Mouse (Mus musculus) olfactory bulb, adult 2 months (tissue): ENCODE measurements around the gene Tenm3. TPM values are rescaled to one million over a fixed set of nuclear protein-coding genes. Genes with fewer than 3 reads are reported as not detected.

Source experiments
- H3K27ac ChIP-seq: fragments of 200-500 bp; 2 replicates; pipeline ENCODE4 v1.5.1; 2012; ENCODE audit warnings: low read depth, low read length; ENCODE audit not compliant: insufficient read depth
- H3K4me1 ChIP-seq: fragments of 200-500 bp; 2 replicates; pipeline ENCODE4 v1.6.1; 2012; ENCODE audit warnings: low read length; ENCODE audit not compliant: control insufficient read depth, insufficient read depth
- H3K4me3 ChIP-seq: fragments of 200-500 bp; 2 replicates; pipeline ENCODE4 v1.5.1; 2012; ENCODE audit warnings: mild to moderate bottlenecking, low read depth, low read length, moderate library complexity; ENCODE audit not compliant: insufficient read depth
- CTCF ChIP-seq: fragments of 200-500 bp; IDR thresholded peaks from 2 replicates; pipeline ENCODE4 v1.5.1; 2012; ENCODE audit warnings: low read depth, mild to moderate bottlenecking, low read length, moderate library complexity; ENCODE audit not compliant: insufficient read depth
- POLR2A ChIP-seq: fragments of 200-500 bp; IDR thresholded peaks from 2 replicates; pipeline ENCODE4 v1.6.1; 2012; ENCODE audit warnings: mild to moderate bottlenecking, low read depth, low read length, moderate library complexity; ENCODE audit not compliant: insufficient read depth
- WGBS: fragments of 180-500 bp; shearing (Covaris S2); methylation state at CpG from one replicate; pipeline ENCODE4 v1.1.7; 2018; 5-methylcytosine and 5-hydroxymethylcytosine counted together
- polyA plus RNA-seq: library from polyadenylated mRNA; stranded (reverse); fragments of >200 nt; gene quantifications from 2 replicates; pipeline ENCODE4 v1.2.4, GENCODE M21; 2012; ENCODE audit warnings: low replicate concordance; ENCODE audit not compliant: missing spikeins, insufficient read depth, insufficient read length

Gene Tenm3
- polyA plus RNA-seq, 1 experiment = 52.2 TPM

GRCm38 (mm10) chr8:48572345-48572744 is 271.4 kb downstream of the Tenm3 start:
- Histone ChIP-seq H3K4me3 (no peak overlapping the region), H3K27ac (no peak overlapping the region), H3K4me1 (0 out of 2 replicates have a peak, but pooled peaks cover 3% of the 10 kb centered on the region)
- WGBS = 98% methylated on average over 2 of the region's 2 CpGs
- TF ChIP-seq CTCF (no peak), POLR2A (no peak)

DNA sequence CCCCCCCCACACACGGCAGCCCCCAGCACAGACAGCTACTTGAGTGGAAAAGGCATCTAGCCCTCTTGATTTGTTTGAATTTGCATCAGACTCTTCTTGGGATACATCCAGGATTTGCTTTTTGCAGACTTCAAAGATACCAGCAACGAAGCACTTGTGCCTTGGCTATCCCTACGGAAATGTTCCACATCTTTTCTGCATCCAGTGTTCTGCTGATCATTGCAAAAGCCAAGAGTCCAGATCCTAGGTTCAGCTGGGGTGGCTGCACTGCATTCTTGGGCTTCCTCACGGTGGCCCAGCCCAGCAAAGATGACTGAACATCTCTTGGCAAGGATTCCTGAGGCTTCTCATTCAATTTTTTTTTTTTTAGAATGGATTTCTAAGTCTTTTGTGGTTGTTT is 275.1 kb downstream of the Tenm3 start:
- no peak for TF ChIP-seq POLR2A
- TF ChIP-seq CTCF = no peak
- no peak overlapping the region for H3K4me3 ChIP-seq
- H3K27ac ChIP-seq = no peak overlapping the region
- H3K4me1 ChIP-seq = 0 out of 2 replicates have a peak, but pooled peaks cover 3% of the 10 kb centered on the region
- 52% methylated on average over 4 of the region's 4 CpGs for WGBS

DNA sequence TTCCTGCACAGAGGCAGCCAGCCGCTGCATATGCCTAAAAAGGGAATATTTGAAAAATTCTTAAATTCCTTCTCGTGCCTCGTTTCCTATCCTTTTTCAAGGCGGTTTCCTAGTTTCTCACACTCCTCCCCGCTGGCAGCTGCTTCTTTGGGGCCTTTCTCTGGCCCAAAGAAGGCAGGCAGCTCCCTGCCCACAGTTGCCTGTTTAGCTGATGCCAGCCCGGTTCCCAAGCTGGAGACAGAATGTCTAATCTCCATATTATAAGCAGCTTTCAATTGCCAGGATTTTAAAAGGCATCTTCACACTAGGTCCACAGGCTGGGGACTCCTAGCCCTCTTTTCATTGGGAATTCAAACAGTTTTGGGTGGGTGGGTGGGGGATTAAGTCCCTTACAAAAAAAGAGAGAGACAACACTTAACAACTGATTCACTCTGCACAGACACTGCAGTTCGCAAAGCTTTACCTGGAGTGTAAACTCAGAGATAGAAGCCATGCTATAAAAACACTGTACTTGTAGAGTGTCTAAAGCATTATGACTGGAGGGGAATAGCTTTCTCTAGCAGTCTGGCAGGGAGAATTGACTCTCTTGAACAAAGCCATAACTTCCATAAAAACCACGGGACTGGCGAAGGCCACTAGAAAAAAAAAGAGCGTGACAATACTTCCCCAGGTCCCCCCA is 275.7 kb downstream of the Tenm3 start:
- 0 out of 2 replicates have a peak, but pooled peaks cover 3% of the 10 kb centered on the region for H3K4me1 ChIP-seq
- H3K27ac ChIP-seq = no peak overlapping the region
- no peak overlapping the region for H3K4me3 ChIP-seq
- TF ChIP-seq CTCF = no peak
- TF ChIP-seq POLR2A = no peak
- 50% methylated on average over 10 of the region's 10 CpGs for WGBS

GRCm38 (mm10) chr8:48560227-48560626 is 283.5 kb downstream of the Tenm3 start:
- H3K4me1 ChIP-seq = no peaks in the 10 kb centered on the region
- TF ChIP-seq POLR2A = no peak
- TF ChIP-seq CTCF = no peak
- H3K4me3 ChIP-seq = no peak overlapping the region
- WGBS = 87% methylated on average over 9 of the region's 9 CpGs
- H3K27ac ChIP-seq = no peak overlapping the region

GRCm38 (mm10) chr8:48555546-48556141 is 288.1 kb downstream of the Tenm3 start:
- under 1% methylated on average over 55 of the region's 55 CpGs for WGBS
- no peaks in the 10 kb centered on the region for H3K4me1 ChIP-seq
- TF ChIP-seq POLR2A (no peak), CTCF (no peak)
- peak overlapping the region; percentile 22; the same call in 1 of the 2 replicates for H3K27ac ChIP-seq
- H3K4me3 ChIP-seq = peak overlapping the region; percentile 73

- WGBS = under 1% methylated on average over 86 of the region's 86 CpGs
- H3K4me3 ChIP-seq = peak overlapping the region; percentile 73
- peak overlapping the region; percentile 22; the same call in 1 of the 2 replicates for H3K27ac ChIP-seq
- H3K4me1 ChIP-seq = no peaks in the 10 kb centered on the region
- TF ChIP-seq POLR2A = no peak
- no peak for TF ChIP-seq CTCF
Observed at GRCm38 (mm10) chr8:48554762-48555545, 288.8 kb downstream of the Tenm3 start.

DNA sequence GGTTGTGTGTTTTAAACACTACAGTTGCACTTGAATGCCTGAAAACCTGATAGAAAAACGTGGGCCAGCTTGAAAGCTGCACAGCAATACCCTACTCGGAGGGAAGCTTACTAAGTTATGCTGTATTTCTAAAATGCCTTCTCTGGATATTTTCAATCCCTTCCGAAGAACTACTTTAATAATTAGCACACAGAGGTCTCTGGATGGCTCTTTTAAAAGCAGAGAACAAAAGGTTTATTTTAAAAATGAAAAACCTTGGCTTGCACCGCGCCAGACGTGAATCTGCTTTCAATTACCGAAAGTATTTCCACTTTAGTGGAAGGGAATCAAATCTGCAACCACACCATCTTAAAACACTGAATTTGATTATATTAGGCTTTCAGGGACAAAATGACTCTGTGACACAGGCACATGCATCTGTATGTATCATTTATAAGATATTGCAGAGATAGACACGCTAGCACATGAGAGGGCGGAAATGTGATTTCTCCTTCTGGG is 289.9 kb downstream of the Tenm3 start:
- no peaks in the 10 kb centered on the region for H3K4me1 ChIP-seq
- 9% methylated on average over 9 of the region's 9 CpGs for WGBS
- no peak overlapping the region for H3K4me3 ChIP-seq
- TF ChIP-seq POLR2A (no peak), CTCF (no peak)
- H3K27ac ChIP-seq = no peak overlapping the region

DNA sequence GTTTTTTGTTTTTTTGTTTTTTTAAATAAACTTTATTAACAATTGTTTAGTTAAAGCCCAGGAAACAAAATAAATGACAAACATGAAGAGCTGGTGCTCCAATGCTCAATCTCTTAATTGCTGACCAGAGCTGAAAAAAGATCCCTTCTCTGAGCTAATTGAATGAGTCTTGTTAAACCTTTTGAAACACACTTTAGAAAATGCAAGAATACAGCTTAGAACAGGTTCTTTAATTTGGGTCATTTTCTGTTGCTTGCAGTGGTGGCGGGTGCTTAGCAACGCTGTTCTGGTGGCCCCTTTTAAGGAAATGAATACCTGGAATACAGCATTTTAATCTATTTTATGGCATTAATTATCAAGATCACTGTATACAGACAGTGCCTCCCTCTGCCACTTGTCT is 291.4 kb downstream of the Tenm3 start:
- Histone ChIP-seq H3K4me3 (no peak overlapping the region), H3K27ac (no peak overlapping the region), H3K4me1 (no peaks in the 10 kb centered on the region)
- WGBS = 80% methylated on average over 2 of the region's 2 CpGs
- TF ChIP-seq POLR2A (no peak), CTCF (no peak)

DNA sequence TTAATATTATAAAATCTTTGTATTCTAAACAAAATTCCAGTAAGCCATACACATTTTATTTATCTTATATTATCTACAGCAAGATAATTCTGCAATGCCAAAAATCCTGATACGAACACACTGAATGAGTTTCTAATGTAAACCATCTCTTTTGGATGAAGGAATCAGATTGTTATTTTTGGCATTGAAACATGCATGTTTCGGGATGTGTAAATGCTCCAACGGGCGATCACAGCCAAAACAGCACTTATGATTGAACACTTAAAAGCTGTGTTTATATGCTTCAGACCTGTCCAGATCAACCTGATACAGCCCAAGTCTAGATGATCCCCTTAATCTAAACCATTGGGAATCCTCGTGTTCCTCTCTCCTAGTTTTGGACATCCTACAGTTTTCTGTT is 292.4 kb downstream of the Tenm3 start:
- 73% methylated on average over 5 of the region's 5 CpGs for WGBS

GRCm38 (mm10) chr8:48548908-48549307 is 294.8 kb downstream of the Tenm3 start:
- 89% methylated on average over 9 of the region's 9 CpGs for WGBS
- no peak overlapping the region for H3K4me3 ChIP-seq
- TF ChIP-seq POLR2A (no peak), CTCF (no peak)
- no peaks in the 10 kb centered on the region for H3K4me1 ChIP-seq
- H3K27ac ChIP-seq = no peak overlapping the region

More for the DNA sequence above, 292.4 kb downstream of the Tenm3 start:
- no peaks in the 10 kb centered on the region for H3K4me1 ChIP-seq
- TF ChIP-seq CTCF = no peak
- no peak for TF ChIP-seq POLR2A
- H3K4me3 ChIP-seq = no peak overlapping the region
- H3K27ac ChIP-seq = no peak overlapping the region
